Mouse (Mus musculus) bone marrow macrophage, adult 2 months (primary cell): ENCODE measurements around the gene Med25.

Experiments used
- CTCF ChIP-seq: IDR thresholded peaks from 2 replicates; pipeline ENCODE4 v1.5.1; 2012; ENCODE audit warnings: low read depth, mild to moderate bottlenecking, low read length, moderate library complexity
- POLR2A ChIP-seq: IDR thresholded peaks from 2 replicates; pipeline ENCODE4 v1.6.1; 2012; ENCODE audit warnings: mild to moderate bottlenecking, low read depth, low read length, borderline replicate concordance

DNA sequence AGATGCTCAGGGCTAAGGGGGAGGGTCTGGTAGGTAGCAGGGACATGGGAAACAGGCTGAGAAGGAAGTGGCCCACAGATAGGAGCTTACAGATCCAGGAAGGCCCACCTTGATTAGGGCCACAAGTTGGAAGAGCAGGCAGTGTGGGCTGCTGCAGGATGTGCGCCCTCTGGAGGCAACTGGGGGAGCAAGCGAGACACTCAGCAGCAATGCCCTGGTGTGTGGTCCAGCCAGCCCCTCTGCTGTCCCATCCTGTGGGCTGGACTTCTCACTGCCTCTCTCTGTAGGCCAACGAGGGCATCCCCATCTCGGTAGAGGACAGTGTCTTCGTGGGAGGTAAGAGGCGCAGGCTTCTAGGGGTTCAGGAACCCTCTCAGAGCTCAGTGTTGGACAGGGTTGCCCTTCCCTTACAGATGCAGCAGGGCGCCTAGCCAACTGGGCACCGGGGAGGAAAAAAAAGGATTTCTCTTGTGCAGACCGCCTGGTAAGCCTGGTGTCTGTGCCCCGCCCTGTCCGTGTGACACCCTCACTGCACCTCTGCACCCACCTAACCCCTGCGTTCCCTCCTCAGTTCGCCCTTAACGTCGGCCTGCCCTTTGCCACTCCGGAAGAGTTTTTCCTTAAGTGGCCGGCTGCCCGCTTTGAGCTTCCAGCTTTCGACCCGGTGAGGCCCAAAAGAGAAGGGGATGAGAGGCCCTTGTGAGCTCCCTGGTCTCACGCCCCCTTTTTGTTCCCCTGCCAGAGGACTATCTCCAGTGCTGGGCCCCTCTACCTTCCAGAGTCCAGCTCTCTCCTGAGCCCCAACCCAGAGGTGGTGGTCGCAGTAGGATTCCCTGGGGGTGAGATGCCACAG, 31.7 kb downstream of the Med25 start:
- peak; percentile 70 for TF ChIP-seq CTCF
- TF ChIP-seq POLR2A: no peak
